Mouse (Mus musculus): ENCODE measurements around the gene Lemd2.

- no peak for TF ChIP-seq CTCF (IDR thresholded peaks at IDR 0.05; ENCODE audit: extremely low read depth, insufficient read depth, insufficient read length, insufficient replicate concordance)
- TF ChIP-seq POLR2A (IDR thresholded peaks at IDR 0.05; ENCODE audit: low read depth, low read length), result no peak
Measured at GRCm38 (mm10) chr17:27247680-27248386, 43.6 kb upstream of the Lemd2 start.
